Mouse (Mus musculus): ENCODE data around the gene Dpp8. TPM values are rescaled to one million over a fixed set of nuclear protein-coding genes. Genes with fewer than 3 reads are reported as not detected.

The Dpp8 gene
- polyA plus RNA-seq, 1 experiment from 2014 or later = 33.4 TPM

DNA sequence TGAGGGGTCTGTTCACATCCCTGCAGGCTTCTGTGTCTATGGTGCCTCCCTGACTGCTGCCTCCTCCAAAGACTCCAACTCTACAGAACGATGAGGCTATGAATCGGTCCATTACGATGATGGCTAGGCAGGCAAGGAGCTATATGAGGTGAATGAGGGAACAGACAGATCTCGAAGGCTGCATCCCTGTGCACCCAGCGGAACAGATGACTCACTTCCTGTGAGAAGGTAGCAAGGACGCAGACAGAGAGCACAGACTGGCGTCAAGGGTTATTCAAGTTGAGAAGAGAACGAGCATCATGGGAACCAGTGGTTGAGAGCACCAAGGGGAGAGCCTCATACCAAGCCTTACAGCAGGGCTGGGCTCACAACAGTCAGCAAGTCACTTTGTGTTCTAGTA lies 21.6 kb upstream of the Dpp8 start:
- H3K4me2 ChIP-seq = no peak overlapping the region
- H3K4me1 ChIP-seq (ENCODE audit: control insufficient read depth, insufficient read depth, low read length) = no peaks in the 10 kb centered on the region
- no peak overlapping the region for H3K4me3 ChIP-seq (ENCODE audit: low read depth, low read length)
- no peak overlapping the region for H3K27ac ChIP-seq (ENCODE audit: low read depth, low read length)
- peaks cover 2% of the 10 kb centered on the region; the same call in 1 of the 2 replicates for H3K36me3 ChIP-seq (ENCODE audit: control insufficient read depth, insufficient read depth, low read length)
- no peaks in the 10 kb centered on the region for H3K9me3 ChIP-seq (ENCODE audit: control insufficient read depth, low read length)
- 90% methylated on average over 8 of the region's 8 CpGs for WGBS
- no peaks in the 10 kb centered on the region for H3K27me3 ChIP-seq (ENCODE audit: control insufficient read depth, insufficient read depth, low read length)
- DNase-seq (ENCODE audit: low spot score, missing footprints) (no peak), ATAC-seq (ENCODE audit: low FRiP score) (no peak)
- no peak overlapping the region for H3K9ac ChIP-seq (ENCODE audit: low read length)

DNA sequence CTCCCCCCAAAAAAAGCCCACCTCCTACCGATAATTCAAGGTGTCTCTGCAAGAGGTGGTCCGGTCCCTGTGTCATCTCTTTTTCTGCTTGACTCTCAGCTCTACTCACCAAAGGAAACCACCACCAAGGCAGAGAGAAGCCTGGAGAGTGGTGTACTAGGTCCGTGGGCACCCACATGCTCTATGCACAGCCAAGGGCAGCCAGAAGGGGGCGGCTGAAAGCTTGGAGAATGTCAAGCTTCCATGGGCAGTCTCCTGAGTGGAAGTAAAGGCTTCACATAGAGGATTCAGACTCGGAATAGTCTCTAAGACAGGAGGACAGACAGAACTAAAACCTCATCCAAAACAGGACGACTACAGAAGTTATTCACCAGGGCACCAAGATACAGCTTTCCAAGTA lies 20.9 kb upstream of the Dpp8 start:
- Histone ChIP-seq H3K9me3 (ENCODE audit: control insufficient read depth, low read length) (no peaks in the 10 kb centered on the region), H3K4me3 (ENCODE audit: low read depth, low read length) (no peak overlapping the region), H3K36me3 (ENCODE audit: control insufficient read depth, insufficient read depth, low read length) (no peaks in the 10 kb centered on the region), H3K4me1 (ENCODE audit: control insufficient read depth, insufficient read depth, low read length) (peaks cover 2% of the 10 kb centered on the region), H3K4me2 (no peak overlapping the region), H3K27ac (ENCODE audit: low read depth, low read length) (no peak overlapping the region), H3K27me3 (ENCODE audit: control insufficient read depth, insufficient read depth, low read length) (no peaks in the 10 kb centered on the region), H3K9ac (ENCODE audit: low read length) (no peak overlapping the region)
- WGBS = 58% methylated on average over 6 of the region's 6 CpGs
- DNase-seq (ENCODE audit: low spot score, missing footprints) (no peak), ATAC-seq (ENCODE audit: low FRiP score) (no peak)

DNA sequence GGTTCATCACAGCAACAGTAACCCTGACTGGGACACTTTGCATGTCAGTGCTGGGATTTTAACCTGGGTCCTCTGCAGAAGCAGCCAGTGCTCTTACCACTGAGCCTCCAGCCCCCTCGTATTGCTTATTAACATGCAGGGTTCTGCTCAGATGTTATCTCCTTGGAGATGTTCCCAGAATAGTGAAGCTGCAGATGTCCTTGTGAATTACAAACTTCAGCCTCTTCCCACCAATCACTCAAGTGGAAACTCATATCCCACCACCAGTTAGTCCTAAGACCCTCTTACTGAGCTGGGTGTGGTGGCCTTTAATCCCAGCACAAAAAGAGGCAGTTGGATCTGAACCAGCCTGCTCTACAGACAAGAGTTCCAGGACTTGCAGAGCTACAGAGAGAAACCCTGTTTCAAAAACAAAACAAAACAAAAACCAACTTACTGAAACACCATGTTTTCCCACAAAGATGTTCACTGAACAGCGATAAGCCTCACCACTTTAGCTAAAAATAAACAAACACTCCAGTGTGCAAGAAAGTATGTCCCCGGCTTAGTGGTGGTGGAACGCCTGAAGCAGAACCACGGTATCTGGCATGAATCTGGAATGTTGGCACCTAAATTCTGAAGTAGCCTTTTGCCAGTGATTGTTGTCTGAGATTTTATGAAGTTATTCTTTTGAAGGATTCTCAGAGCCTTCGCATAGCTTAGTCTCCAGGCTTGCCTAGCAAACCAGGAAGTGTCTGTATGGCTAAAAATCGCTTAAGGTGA lies 16.6 kb upstream of the Dpp8 start:
- no peak for ATAC-seq (ENCODE audit: low FRiP score)
- no peak overlapping the region for H3K4me2 ChIP-seq
- H3K36me3 ChIP-seq (ENCODE audit: control insufficient read depth, insufficient read depth, low read length) = no peaks in the 10 kb centered on the region
- no peak overlapping the region for H3K4me3 ChIP-seq (ENCODE audit: low read depth, low read length)
- H3K27ac ChIP-seq (ENCODE audit: low read depth, low read length) = no peak overlapping the region; the same call in 1 of the 2 replicates
- DNase-seq (ENCODE audit: low spot score, missing footprints) = no peak
- no peaks in the 10 kb centered on the region for H3K27me3 ChIP-seq (ENCODE audit: control insufficient read depth, insufficient read depth, low read length)
- no peaks in the 10 kb centered on the region for H3K9me3 ChIP-seq (ENCODE audit: control insufficient read depth, low read length)
- WGBS = 80% methylated on average over 7 of the region's 7 CpGs
- H3K9ac ChIP-seq (ENCODE audit: low read length) = no peak overlapping the region
- H3K4me1 ChIP-seq (ENCODE audit: control insufficient read depth, insufficient read depth, low read length) = peaks cover 21% of the 10 kb centered on the region

DNA sequence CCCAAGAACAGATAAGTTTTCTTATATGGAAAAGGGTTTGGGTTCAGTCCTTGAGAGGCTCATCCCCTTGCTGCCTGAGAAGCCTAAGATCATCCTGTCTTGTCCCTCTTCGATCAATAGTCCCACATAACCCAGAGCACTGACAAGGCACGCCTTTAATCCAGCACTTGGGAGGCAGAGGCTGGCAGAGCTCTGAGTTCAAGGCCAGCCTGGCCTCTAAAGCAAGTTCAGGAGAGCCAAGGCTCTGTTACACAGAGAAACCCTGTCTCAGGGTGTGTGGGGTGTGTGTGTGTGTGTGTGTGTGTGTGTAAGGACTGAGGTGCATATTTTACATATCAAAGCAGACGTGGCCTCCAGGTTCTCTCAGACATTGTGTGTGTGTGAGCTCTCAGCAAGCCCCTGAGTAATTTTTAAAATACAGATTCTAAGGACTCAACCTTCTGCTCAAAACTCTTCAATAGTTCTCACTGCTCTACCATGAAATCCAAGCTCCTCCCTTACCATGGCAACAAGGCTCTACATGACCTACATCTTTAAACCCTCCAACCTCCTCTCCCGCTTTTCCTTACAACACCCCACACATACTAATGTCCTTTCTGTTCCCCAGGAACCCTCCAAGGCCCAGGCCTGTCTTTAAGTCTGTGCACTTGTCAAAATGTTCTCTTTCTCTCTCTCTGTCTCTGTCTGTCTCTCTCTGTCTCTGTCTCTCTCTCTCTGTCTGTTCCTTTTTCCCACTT lies 15.8 kb upstream of the Dpp8 start:
- Histone ChIP-seq H3K4me1 (ENCODE audit: control insufficient read depth, insufficient read depth, low read length) (peaks cover 21% of the 10 kb centered on the region), H3K4me2 (no peak overlapping the region), H3K4me3 (ENCODE audit: low read depth, low read length) (no peak overlapping the region), H3K27ac (ENCODE audit: low read depth, low read length) (peak overlapping the region; percentile 8; the same call in 1 of the 2 replicates), H3K27me3 (ENCODE audit: control insufficient read depth, insufficient read depth, low read length) (no peaks in the 10 kb centered on the region), H3K9me3 (ENCODE audit: control insufficient read depth, low read length) (no peaks in the 10 kb centered on the region), H3K9ac (ENCODE audit: low read length) (no peak overlapping the region), H3K36me3 (ENCODE audit: control insufficient read depth, insufficient read depth, low read length) (no peaks in the 10 kb centered on the region)
- DNase-seq (ENCODE audit: low spot score, missing footprints) (no peak), ATAC-seq (ENCODE audit: low FRiP score) (no peak)
- 69% methylated on average over 4 of the region's 4 CpGs for whole genome bisulfite sequencing

DNA sequence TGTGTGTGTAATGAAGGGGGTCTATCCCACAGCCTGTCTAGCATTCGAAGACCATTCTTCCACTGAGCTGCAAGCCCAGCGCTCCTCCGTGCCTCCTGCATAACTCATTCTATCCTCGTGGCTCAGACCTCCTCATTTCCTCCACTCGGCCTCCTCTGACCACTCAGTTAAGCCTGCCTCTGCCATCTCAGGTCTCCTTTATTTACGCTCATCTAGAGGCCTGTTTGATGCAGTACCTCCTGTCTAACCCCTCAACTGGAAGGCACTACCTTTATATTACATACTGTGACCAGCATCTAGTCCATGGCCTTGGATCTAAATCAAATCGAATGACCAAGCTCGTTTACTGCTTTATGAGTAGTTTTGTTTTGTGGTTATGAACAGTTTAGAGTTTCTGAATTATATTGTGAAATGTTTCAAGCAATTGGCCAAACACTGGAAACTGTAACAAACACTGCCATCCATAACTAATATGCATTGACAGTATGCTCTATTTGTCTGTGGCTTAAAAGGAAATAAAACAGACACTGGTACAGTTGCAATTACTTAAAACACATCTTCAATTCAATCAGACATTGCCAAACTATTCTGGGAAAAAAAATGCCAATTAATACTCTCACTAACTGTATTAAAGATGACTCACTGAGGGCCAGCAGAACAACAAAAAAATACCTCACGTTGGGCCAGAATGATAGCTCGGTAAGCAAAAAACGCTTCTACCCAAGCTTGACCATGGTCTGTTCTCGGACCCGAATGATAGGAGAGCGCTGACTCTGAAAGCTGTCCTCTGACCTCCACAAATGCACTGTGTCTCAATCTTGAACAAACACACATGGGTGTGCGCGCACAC lies 15.0 kb upstream of the Dpp8 start:
- peak overlapping the region; percentile 8; the same call in 1 of the 2 replicates for H3K27ac ChIP-seq (ENCODE audit: low read depth, low read length)
- 88% methylated on average over 16 of the region's 16 CpGs for whole genome bisulfite sequencing
- no peaks in the 10 kb centered on the region for H3K36me3 ChIP-seq (ENCODE audit: control insufficient read depth, insufficient read depth, low read length)

DNA sequence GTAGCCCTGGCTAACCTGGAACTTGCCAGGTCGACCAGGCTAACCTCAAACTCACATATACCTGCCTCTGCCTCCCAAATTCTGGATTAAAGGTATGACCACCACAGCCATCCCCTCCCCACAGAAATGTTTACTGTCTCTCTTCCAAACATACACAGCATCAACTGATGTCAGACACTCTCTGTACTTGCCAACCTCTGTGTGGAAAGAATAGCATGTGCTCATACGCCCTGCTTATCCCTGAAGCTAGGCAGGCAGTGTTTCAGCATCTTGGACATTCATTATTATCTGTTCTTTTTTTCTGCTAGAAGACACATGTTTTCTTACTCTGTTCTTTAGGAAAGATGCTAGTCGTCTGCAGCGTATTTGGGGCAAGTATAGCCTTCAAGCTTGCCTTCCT lies 14.3 kb upstream of the Dpp8 start:
- Histone ChIP-seq H3K4me1 (ENCODE audit: control insufficient read depth, insufficient read depth, low read length) (peaks cover 26% of the 10 kb centered on the region), H3K4me3 (ENCODE audit: low read depth, low read length) (no peak overlapping the region), H3K36me3 (ENCODE audit: control insufficient read depth, insufficient read depth, low read length) (no peaks in the 10 kb centered on the region), H3K27ac (ENCODE audit: low read depth, low read length) (no peak overlapping the region), H3K27me3 (ENCODE audit: control insufficient read depth, insufficient read depth, low read length) (no peaks in the 10 kb centered on the region), H3K9ac (ENCODE audit: low read length) (no peak overlapping the region), H3K4me2 (no peak overlapping the region), H3K9me3 (ENCODE audit: control insufficient read depth, low read length) (no peaks in the 10 kb centered on the region)
- ATAC-seq (ENCODE audit: low FRiP score) = no peak
- WGBS = 94% methylated on average over 4 of the region's 4 CpGs
- no peak for DNase-seq (ENCODE audit: low spot score, missing footprints)

More for the DNA sequence above, 15.0 kb upstream of the Dpp8 start:
- H3K9me3 ChIP-seq (ENCODE audit: control insufficient read depth, low read length) = no peaks in the 10 kb centered on the region
- no peak overlapping the region for H3K4me3 ChIP-seq (ENCODE audit: low read depth, low read length)
- H3K4me1 ChIP-seq (ENCODE audit: control insufficient read depth, insufficient read depth, low read length) = peaks cover 25% of the 10 kb centered on the region
- DNase-seq (ENCODE audit: low spot score, missing footprints) (no peak), ATAC-seq (ENCODE audit: low FRiP score) (no peak)
- no peaks in the 10 kb centered on the region for H3K27me3 ChIP-seq (ENCODE audit: control insufficient read depth, insufficient read depth, low read length)
- no peak overlapping the region for H3K9ac ChIP-seq (ENCODE audit: low read length)
- H3K4me2 ChIP-seq = no peak overlapping the region

DNA sequence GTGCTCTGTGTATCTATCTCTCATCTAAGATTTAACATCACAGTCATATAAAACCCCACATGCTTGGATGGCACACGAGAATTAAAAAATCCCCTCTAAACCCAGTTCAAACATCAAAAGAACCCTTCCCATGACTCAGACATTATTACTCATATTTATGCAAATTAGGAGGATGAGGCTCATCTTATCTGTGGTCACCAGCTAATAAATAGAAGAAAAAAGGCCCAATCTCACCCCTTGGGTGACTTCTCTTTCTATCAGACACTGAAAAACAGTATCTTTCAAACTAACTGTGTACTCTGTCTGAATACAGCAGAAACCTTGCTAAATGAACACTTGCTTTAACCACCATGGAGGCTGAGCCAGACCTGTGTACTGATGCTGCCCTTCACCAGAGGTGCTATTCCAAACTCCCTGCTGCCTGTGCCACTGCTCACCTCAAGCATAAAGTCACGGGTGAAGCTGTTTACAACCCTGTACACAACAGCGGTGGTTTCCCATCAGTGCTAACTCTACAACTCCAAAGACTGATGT lies 13.6 kb upstream of the Dpp8 start:
- DNase-seq (ENCODE audit: low spot score, missing footprints) = no peak
- 86% methylated on average over 3 of the region's 3 CpGs for WGBS
- peaks cover 26% of the 10 kb centered on the region for H3K4me1 ChIP-seq (ENCODE audit: control insufficient read depth, insufficient read depth, low read length)
- ATAC-seq (ENCODE audit: low FRiP score) = no peak
- H3K4me3 ChIP-seq (ENCODE audit: low read depth, low read length) = no peak overlapping the region
- no peaks in the 10 kb centered on the region for H3K36me3 ChIP-seq (ENCODE audit: control insufficient read depth, insufficient read depth, low read length)
- H3K27me3 ChIP-seq (ENCODE audit: control insufficient read depth, insufficient read depth, low read length) = no peaks in the 10 kb centered on the region
- no peak overlapping the region for H3K27ac ChIP-seq (ENCODE audit: low read depth, low read length)
- H3K4me2 ChIP-seq = no peak overlapping the region
- no peaks in the 10 kb centered on the region for H3K9me3 ChIP-seq (ENCODE audit: control insufficient read depth, low read length)
- H3K9ac ChIP-seq (ENCODE audit: low read length) = no peak overlapping the region

DNA sequence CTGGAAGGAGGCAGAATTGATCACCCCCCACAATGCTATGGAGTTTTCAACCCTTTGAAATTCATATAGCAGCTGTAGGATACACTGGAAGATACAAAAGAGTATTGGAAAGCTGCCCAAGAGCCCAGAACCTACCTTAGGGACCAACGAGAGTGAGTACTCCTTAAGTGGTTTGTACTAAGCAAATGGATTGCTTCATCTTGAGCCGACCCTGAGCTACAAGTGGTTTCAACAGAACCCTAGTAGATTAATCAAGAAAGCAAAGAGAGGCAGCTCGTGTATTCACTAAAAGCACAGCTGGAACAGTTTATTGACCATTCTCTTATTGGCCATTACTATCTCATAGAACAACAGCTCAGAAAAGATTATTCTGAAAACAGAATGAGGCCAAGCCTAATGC lies 13.1 kb upstream of the Dpp8 start:
- Histone ChIP-seq H3K9ac (ENCODE audit: low read length) (no peak overlapping the region), H3K36me3 (ENCODE audit: control insufficient read depth, insufficient read depth, low read length) (no peaks in the 10 kb centered on the region), H3K4me3 (ENCODE audit: low read depth, low read length) (no peak overlapping the region), H3K9me3 (ENCODE audit: control insufficient read depth, low read length) (no peaks in the 10 kb centered on the region), H3K4me1 (ENCODE audit: control insufficient read depth, insufficient read depth, low read length) (peaks cover 26% of the 10 kb centered on the region), H3K27ac (ENCODE audit: low read depth, low read length) (no peak overlapping the region), H3K4me2 (no peak overlapping the region), H3K27me3 (ENCODE audit: control insufficient read depth, insufficient read depth, low read length) (no peaks in the 10 kb centered on the region)
- WGBS = 71% methylated on average over 3 of the region's 3 CpGs
- DNase-seq (ENCODE audit: low spot score, missing footprints) (no peak), ATAC-seq (ENCODE audit: low FRiP score) (no peak)
